Mouse (Mus musculus): Measurements from ENCODE around the gene Olfr786. TPM values are rescaled to one million over a fixed set of nuclear protein-coding genes. Genes with fewer than 3 reads are reported as not detected.

Olfr786 gene
- not detected for polyA plus RNA-seq (2017; shearing (Covaris generic))

GRCm38 (mm10) chr10:129427006-129427405 lies at the start of gene Olfr786:
TSS of gene Olfr786 (plus strand) at chr10:129427306.

GRCm38 (mm10) chr10:129383783-129384182 lies 43.3 kb upstream of the Olfr786 start, which contains the start of gene Olfr784:
TSS of gene Olfr784 (plus strand) at chr10:129384083.

GRCm38 (mm10) chr10:129405126-129405525 lies 22.0 kb upstream of the Olfr786 start, which contains the start of gene Olfr785:
TSS of gene Olfr785 (plus strand) at chr10:129405426.

GRCm38 (mm10) chr10:129461562-129461961 lies 34.5 kb downstream of the Olfr786 start, which contains the start of gene Olfr787:
TSS of gene Olfr787 (plus strand) at chr10:129461862.

GRCm38 (mm10) chr10:129470698-129471097 lies 43.6 kb downstream of the Olfr786 start, which contains the start of gene Olfr788:
TSS of gene Olfr788 (plus strand) at chr10:129470998.

GRCm38 (mm10) chr10:129484452-129484851 lies 57.3 kb downstream of the Olfr786 start, which contains the start of gene Olfr789:
TSS of gene Olfr789 (plus strand) at chr10:129484752.

Other genes starting within 250 kb of the Olfr786 start
- under 1 TPM in 1 of 2 experiments, not detected in 1; 0.12 TPM for gene Olfr772, start 249.4 kb upstream of the Olfr786 start, polyA plus RNA-seq (2017; shearing (Covaris generic))
- gene Olfr773, start 239.9 kb upstream of the Olfr786 start, polyA plus RNA-seq (2017; shearing (Covaris generic)), result not detected
- not detected for gene Olfr774, start 191.1 kb upstream of the Olfr786 start, polyA plus RNA-seq (2017; shearing (Covaris generic))
- gene Olfr775, start 178.9 kb upstream of the Olfr786 start, polyA plus RNA-seq (2017; shearing (Covaris generic)), result not detected
- gene Olfr776, start 168.2 kb upstream of the Olfr786 start, polyA plus RNA-seq (2017; shearing (Covaris generic)), result not detected
- gene Olfr777, start 155.8 kb upstream of the Olfr786 start, polyA plus RNA-seq (2017; shearing (Covaris generic)), result not detected
- gene Olfr780, start 109.2 kb upstream of the Olfr786 start, polyA plus RNA-seq (2017; shearing (Covaris generic)), result under 1 TPM; 0.05 to 0.34 TPM
- under 1 TPM in 1 of 2 experiments, not detected in 1; 0.22 TPM for gene Olfr781, start 98.5 kb upstream of the Olfr786 start, polyA plus RNA-seq (2017; shearing (Covaris generic))
- gene Olfr782, start 78.5 kb upstream of the Olfr786 start, polyA plus RNA-seq (2017; shearing (Covaris generic)), result not detected
- under 1 TPM in 1 of 2 experiments, not detected in 1; 0.12 TPM for gene Olfr784, start 43.2 kb upstream of the Olfr786 start, polyA plus RNA-seq (2017; shearing (Covaris generic))
- under 1 TPM in 1 of 2 experiments, not detected in 1; 0.69 TPM for gene Olfr785, start 21.9 kb upstream of the Olfr786 start, polyA plus RNA-seq (2017; shearing (Covaris generic))
- 1 to 10 TPM in 1 of 2 experiments, under 1 TPM in 1; 0.14 to 1.8 TPM for gene Olfr787, start 34.6 kb downstream of the Olfr786 start, polyA plus RNA-seq (2017; shearing (Covaris generic))
- under 1 TPM in 1 of 2 experiments, not detected in 1; 0.04 TPM for gene Olfr788, start 43.7 kb downstream of the Olfr786 start, polyA plus RNA-seq (2017; shearing (Covaris generic))
- gene Olfr789, start 57.4 kb downstream of the Olfr786 start, polyA plus RNA-seq (2017; shearing (Covaris generic)), result under 1 TPM in 1 of 2 experiments, not detected in 1; 0.06 TPM
- gene Olfr790, start 71.2 kb downstream of the Olfr786 start, polyA plus RNA-seq (2017; shearing (Covaris generic)), result not detected
- gene Olfr791, start 94.5 kb downstream of the Olfr786 start, polyA plus RNA-seq (2017; shearing (Covaris generic)), result under 1 TPM in 1 of 2 experiments, not detected in 1; 0.48 TPM
- under 1 TPM in 1 of 2 experiments, not detected in 1; 0.31 TPM for gene Olfr792, start 111.9 kb downstream of the Olfr786 start, polyA plus RNA-seq (2017; shearing (Covaris generic))
- not detected for gene Olfr794, start 140.3 kb downstream of the Olfr786 start, polyA plus RNA-seq (2017; shearing (Covaris generic))
- not detected for gene Olfr796, start 185.3 kb downstream of the Olfr786 start, polyA plus RNA-seq (2017; shearing (Covaris generic))
- 1 to 10 TPM in 1 of 2 experiments, under 1 TPM in 1; 0.13 to 1.1 TPM for gene Olfr798, start 200.6 kb downstream of the Olfr786 start, polyA plus RNA-seq (2017; shearing (Covaris generic))
- under 1 TPM in 1 of 2 experiments, not detected in 1; 0.43 TPM for gene Olfr799, start 210.2 kb downstream of the Olfr786 start, polyA plus RNA-seq (2017; shearing (Covaris generic))
- not detected for gene Olfr800, start 230.4 kb downstream of the Olfr786 start, polyA plus RNA-seq (2017; shearing (Covaris generic))
- 1 to 10 TPM in 1 of 2 experiments, under 1 TPM in 1; 0.27 to 2.8 TPM for gene Olfr801, start 246.6 kb downstream of the Olfr786 start, polyA plus RNA-seq (2017; shearing (Covaris generic))